Mouse (Mus musculus): Measurements from ENCODE around the gene Fam171a1. TPM values are rescaled to one million over a fixed set of nuclear protein-coding genes. Genes with fewer than 3 reads are reported as not detected.
"Not testable (repeated sequence)": the region's sequence is repeated elsewhere in the genome, so short reads cannot be mapped to it uniquely, and the experiment has no call there.

Fam171a1 gene
- polyA plus RNA-seq, 1 experiment: 21.7 TPM

GRCm38 (mm10) chr2:3206975-3207642, 93.1 kb downstream of the Fam171a1 start:
- H3K27ac ChIP-seq (ENCODE audit: insufficient read depth, low read depth, low read length): no peak overlapping the region
- TF ChIP-seq CTCF (conservative IDR thresholded peaks at IDR 0.05; ENCODE audit: insufficient read depth, insufficient read length, low read depth, low read length): no peak
- DNase-seq: no peak
- H3K36me3 ChIP-seq (ENCODE audit: control insufficient read depth, insufficient read depth, low read length): no peaks in the 10 kb centered on the region
- H3K4me3 ChIP-seq (ENCODE audit: insufficient read depth, low read depth, low read length): no peak overlapping the region
- H3K27me3 ChIP-seq (replicated peaks; ENCODE audit: control insufficient read depth, insufficient read depth, low read length): no peaks in the 10 kb centered on the region
- WGBS: 83% methylated on average over 9 of the region's 9 CpGs
- H3K4me1 ChIP-seq (ENCODE audit: control insufficient read depth, insufficient read depth, low read length): no peaks in the 10 kb centered on the region

GRCm38 (mm10) chr2:3215480-3215879, 101.5 kb downstream of the Fam171a1 start:
- Histone ChIP-seq H3K4me1 (ENCODE audit: control insufficient read depth, insufficient read depth, low read length) (no peaks in the 10 kb centered on the region), H3K27ac (ENCODE audit: insufficient read depth, low read depth, low read length) (no peak overlapping the region), H3K36me3 (ENCODE audit: control insufficient read depth, insufficient read depth, low read length) (no peaks in the 10 kb centered on the region), H3K4me3 (ENCODE audit: insufficient read depth, low read depth, low read length) (no peak overlapping the region), H3K27me3 (replicated peaks; ENCODE audit: control insufficient read depth, insufficient read depth, low read length) (no peaks in the 10 kb centered on the region)
- DNase-seq: no peak
- TF ChIP-seq CTCF (conservative IDR thresholded peaks at IDR 0.05; ENCODE audit: insufficient read depth, insufficient read length, low read depth, low read length) (no peak), POLR2A (IDR thresholded peaks at IDR 0.05; ENCODE audit: low read depth, low read length) (no peak)
- WGBS: 84% methylated on average over 3 of the region's 3 CpGs

- TF ChIP-seq POLR2A (IDR thresholded peaks at IDR 0.05; ENCODE audit: low read depth, low read length): no peak
- TF ChIP-seq CTCF (conservative IDR thresholded peaks at IDR 0.05; ENCODE audit: insufficient read depth, insufficient read length, low read depth, low read length): no peak
- no peak overlapping the region for H3K27ac ChIP-seq (ENCODE audit: insufficient read depth, low read depth, low read length)
- no peak for DNase-seq
- 72% methylated on average over 10 of the region's 10 CpGs for WGBS
- no peaks in the 10 kb centered on the region for H3K4me1 ChIP-seq (ENCODE audit: control insufficient read depth, insufficient read depth, low read length)
- H3K36me3 ChIP-seq (ENCODE audit: control insufficient read depth, insufficient read depth, low read length): no peaks in the 10 kb centered on the region
- H3K27me3 ChIP-seq (replicated peaks; ENCODE audit: control insufficient read depth, insufficient read depth, low read length): no peaks in the 10 kb centered on the region
- no peak overlapping the region for H3K4me3 ChIP-seq (ENCODE audit: insufficient read depth, low read depth, low read length)
These were observed 102.6 kb downstream of the Fam171a1 start for GRCm38 (mm10) chr2:3216617-3217016.

GRCm38 (mm10) chr2:3217577-3217976, 103.6 kb downstream of the Fam171a1 start:
- WGBS: 93% methylated on average over 3 of the region's 3 CpGs
- not testable (repeated sequence) for H3K4me3 ChIP-seq (ENCODE audit: insufficient read depth, low read depth, low read length); H3K27me3 ChIP-seq (replicated peaks; ENCODE audit: control insufficient read depth, insufficient read depth, low read length); H3K36me3 ChIP-seq (ENCODE audit: control insufficient read depth, insufficient read depth, low read length); DNase-seq; H3K4me1 ChIP-seq (ENCODE audit: control insufficient read depth, insufficient read depth, low read length); H3K27ac ChIP-seq (ENCODE audit: insufficient read depth, low read depth, low read length)

GRCm38 (mm10) chr2:3218225-3218624, 104.2 kb downstream of the Fam171a1 start:
- Histone ChIP-seq H3K27me3 (replicated peaks; ENCODE audit: control insufficient read depth, insufficient read depth, low read length) (no peaks in the 10 kb centered on the region), H3K36me3 (ENCODE audit: control insufficient read depth, insufficient read depth, low read length) (no peaks in the 10 kb centered on the region), H3K4me3 (ENCODE audit: insufficient read depth, low read depth, low read length) (no peak overlapping the region), H3K27ac (ENCODE audit: insufficient read depth, low read depth, low read length) (no peak overlapping the region), H3K4me1 (ENCODE audit: control insufficient read depth, insufficient read depth, low read length) (no peaks in the 10 kb centered on the region)
- no peak for DNase-seq
- WGBS: 50% methylated on average over 6 of the region's 6 CpGs
- TF ChIP-seq CTCF (conservative IDR thresholded peaks at IDR 0.05; ENCODE audit: insufficient read depth, insufficient read length, low read depth, low read length) (no peak), POLR2A (IDR thresholded peaks at IDR 0.05; ENCODE audit: low read depth, low read length) (no peak)

- H3K4me3 ChIP-seq (ENCODE audit: insufficient read depth, low read depth, low read length): no peak overlapping the region
- DNase-seq: peak; percentile 20
- H3K27ac ChIP-seq (ENCODE audit: insufficient read depth, low read depth, low read length): no peak overlapping the region
- peak; percentile 49; the same call in 1 of the 2 replicates for TF ChIP-seq CTCF (conservative IDR thresholded peaks at IDR 0.05; ENCODE audit: insufficient read depth, insufficient read length, low read depth, low read length)
- no peak for TF ChIP-seq POLR2A (IDR thresholded peaks at IDR 0.05; ENCODE audit: low read depth, low read length)
- no peaks in the 10 kb centered on the region for H3K27me3 ChIP-seq (replicated peaks; ENCODE audit: control insufficient read depth, insufficient read depth, low read length)
- 0 out of 2 replicates have a peak, but pooled peaks cover 2% of the 10 kb centered on the region for H3K36me3 ChIP-seq (ENCODE audit: control insufficient read depth, insufficient read depth, low read length)
- no peaks in the 10 kb centered on the region for H3K4me1 ChIP-seq (ENCODE audit: control insufficient read depth, insufficient read depth, low read length)
- 60% methylated on average over 4 of the region's 4 CpGs for WGBS
These were observed 114.5 kb downstream of the Fam171a1 start for GRCm38 (mm10) chr2:3228475-3228874.

GRCm38 (mm10) chr2:3229060-3229459, 115.0 kb downstream of the Fam171a1 start:
- H3K36me3 ChIP-seq (ENCODE audit: control insufficient read depth, insufficient read depth, low read length): 0 out of 2 replicates have a peak, but pooled peaks cover 2% of the 10 kb centered on the region
- no peak overlapping the region for H3K4me3 ChIP-seq (ENCODE audit: insufficient read depth, low read depth, low read length)
- TF ChIP-seq POLR2A (IDR thresholded peaks at IDR 0.05; ENCODE audit: low read depth, low read length): no peak
- peak; percentile 84 for TF ChIP-seq CTCF (conservative IDR thresholded peaks at IDR 0.05; ENCODE audit: insufficient read depth, insufficient read length, low read depth, low read length)
- H3K27me3 ChIP-seq (replicated peaks; ENCODE audit: control insufficient read depth, insufficient read depth, low read length): no peaks in the 10 kb centered on the region
- WGBS: 9% methylated on average over 2 of the region's 2 CpGs
- DNase-seq: peak; percentile 76
- H3K4me1 ChIP-seq (ENCODE audit: control insufficient read depth, insufficient read depth, low read length): no peaks in the 10 kb centered on the region
- H3K27ac ChIP-seq (ENCODE audit: insufficient read depth, low read depth, low read length): no peak overlapping the region
